Mouse (Mus musculus) heart, postnatal 0 days (tissue): ENCODE measurements around the gene Gipc1.

ENCODE experiments used
- CTCF ChIP-seq: IDR thresholded peaks from 2 replicates; pipeline ENCODE4 v1.5.1; 2016; ENCODE audit warnings: antibody characterized with exemption, control low read depth, low read depth
- EP300 ChIP-seq: IDR thresholded peaks from 2 replicates; pipeline ENCODE4 v1.6.1; 2016; ENCODE audit warnings: antibody characterized with exemption, low read depth

DNA sequence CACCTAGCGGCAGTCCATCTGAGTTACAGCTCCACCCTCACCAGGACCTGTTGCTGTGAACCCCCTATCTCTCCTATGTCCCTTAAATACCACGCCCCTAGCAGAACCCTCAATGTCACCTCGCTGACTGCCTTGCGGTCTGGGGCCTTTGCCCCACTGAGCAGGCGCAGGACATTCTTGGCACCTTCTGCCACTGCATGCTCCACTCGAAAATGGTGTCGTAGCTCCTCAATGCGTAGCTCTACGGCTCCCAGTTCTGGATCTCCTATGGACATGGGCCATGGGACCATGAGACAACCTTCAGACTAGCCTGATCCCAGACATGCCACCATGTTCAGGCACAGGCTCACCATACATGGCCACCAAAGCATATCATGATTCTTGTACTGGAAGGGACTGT, 32.0 kb downstream of the Gipc1 start:
- TF ChIP-seq EP300 (no peak), CTCF (no peak)
